Mouse (Mus musculus) MEL (cell line): Measurements from ENCODE around the gene Plekha8.

Experiments
- BHLHE40 ChIP-seq: IDR thresholded peaks from 2 replicates; pipeline ENCODE4 v1.6.1; 2012; ENCODE audit warnings: low read depth, mild to moderate bottlenecking, inconsistent platforms, low read length, improper control_type of control experiment, borderline replicate concordance
- CTCF ChIP-seq, 3 experiments: IDR thresholded peaks in 2 of 3; conservative IDR thresholded peaks in 1 of 3; 2 replicates each; pipeline ENCODE4 v1.5.1; 2011 to 2012; ENCODE audit warnings: low read length in 3 of 3, low read depth in 2 of 3, mild to moderate bottlenecking in 2 of 3, improper control_type of control experiment in 1 of 3, inconsistent platforms in 1 of 3, mixed read lengths in 1 of 3, moderate library complexity in 1 of 3; ENCODE audit not compliant: control insufficient read depth in 1 of 3, insufficient read depth in 1 of 3, poor library complexity in 1 of 3, severe bottlenecking in 1 of 3
- EP300 ChIP-seq, 2 experiments: IDR thresholded peaks; 2 replicates each; pipeline ENCODE4 v1.6.1; 2011; ENCODE audit warnings: improper control_type of control experiment in 2 of 2, low read length in 2 of 2, low read depth in 1 of 2, mild to moderate bottlenecking in 1 of 2
- KAT2A ChIP-seq: conservative IDR thresholded peaks from 2 replicates; pipeline ENCODE4 v1.6.1; 2012; ENCODE audit warnings: low read depth, low read length, improper control_type of control experiment, inconsistent platforms
- POLR2A ChIP-seq, 2 experiments: IDR thresholded peaks; 2 replicates each; pipeline ENCODE4 v1.6.1; 2011 to 2012; ENCODE audit warnings: low read length in 2 of 2, mild to moderate bottlenecking in 2 of 2, control low read depth in 1 of 2, improper control_type of control experiment in 1 of 2, low read depth in 1 of 2, moderate library complexity in 1 of 2; ENCODE audit not compliant: control insufficient read depth in 1 of 2, insufficient read depth in 1 of 2, poor library complexity in 1 of 2
- RCOR1 ChIP-seq: IDR thresholded peaks from 2 replicates; pipeline ENCODE4 v1.6.1; 2012; ENCODE audit warnings: low read depth, mild to moderate bottlenecking, inconsistent platforms, low read length, improper control_type of control experiment
- USF2 ChIP-seq, 2 experiments: IDR thresholded peaks; 2 replicates each; pipeline ENCODE4 v1.6.1; 2011 to 2012; ENCODE audit warnings: improper control_type of control experiment in 2 of 2, low read length in 2 of 2, borderline replicate concordance in 1 of 2, inconsistent platforms in 1 of 2, low read depth in 1 of 2, mild to moderate bottlenecking in 1 of 2; ENCODE audit not compliant: insufficient read depth in 1 of 2

DNA sequence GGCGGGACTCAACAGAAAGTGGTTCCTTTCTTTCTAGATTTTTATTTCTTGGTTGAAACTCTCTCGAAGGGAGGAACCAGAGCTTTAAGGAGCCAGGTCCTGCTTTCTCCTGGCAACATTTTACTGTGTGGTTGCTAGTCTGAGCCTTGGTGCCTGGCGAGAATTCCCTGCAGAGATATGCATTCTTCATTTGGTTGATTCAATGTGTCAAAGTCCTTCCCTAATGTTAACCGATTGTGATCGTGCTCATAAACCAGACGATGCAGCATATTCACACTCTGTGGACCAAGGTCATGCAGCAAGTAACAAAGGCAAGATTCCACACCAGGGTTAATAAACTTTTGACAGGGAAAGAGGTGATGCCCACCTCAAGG is 28.4 kb upstream of the Plekha8 start:
- TF ChIP-seq KAT2A (no peak), EP300 (IDR thresholded peaks at IDR 0.05; ENCODE audit: low read depth in 1 of 2, low read length in 2 of 2) (no peak), POLR2A (IDR thresholded peaks at IDR 0.05; ENCODE audit: control insufficient read depth in 1 of 2, insufficient read depth in 1 of 2, low read depth in 1 of 2, low read length in 2 of 2, poor library complexity in 1 of 2) (no peak), CTCF (IDR thresholded peaks at IDR 0.05 in 2 of 3, conservative IDR thresholded peaks at IDR 0.05 in 1 of 3; ENCODE audit: control insufficient read depth in 1 of 3, insufficient read depth in 1 of 3, low read depth in 2 of 3, low read length in 3 of 3, poor library complexity in 1 of 3, severe bottlenecking in 1 of 3) (no peak), BHLHE40 (no peak), RCOR1 (no peak), USF2 (IDR thresholded peaks at IDR 0.05; ENCODE audit: borderline replicate concordance in 1 of 2, insufficient read depth in 1 of 2, low read depth in 1 of 2, low read length in 2 of 2) (no peak)
